Mouse (Mus musculus) ovary, postnatal 10 days (tissue): ENCODE data around the gene D10Wsu102e.
"Not testable (repeated sequence)": the region's sequence is repeated elsewhere in the genome, so short reads cannot be mapped to it uniquely, and the experiment has no call there.

ENCODE experiments used
- DNase-seq: peaks from one replicate; pipeline ENCODE4 v3.0.0; 2022; ENCODE audit warnings: low spot score

D10Wsu102e gene

DNA sequence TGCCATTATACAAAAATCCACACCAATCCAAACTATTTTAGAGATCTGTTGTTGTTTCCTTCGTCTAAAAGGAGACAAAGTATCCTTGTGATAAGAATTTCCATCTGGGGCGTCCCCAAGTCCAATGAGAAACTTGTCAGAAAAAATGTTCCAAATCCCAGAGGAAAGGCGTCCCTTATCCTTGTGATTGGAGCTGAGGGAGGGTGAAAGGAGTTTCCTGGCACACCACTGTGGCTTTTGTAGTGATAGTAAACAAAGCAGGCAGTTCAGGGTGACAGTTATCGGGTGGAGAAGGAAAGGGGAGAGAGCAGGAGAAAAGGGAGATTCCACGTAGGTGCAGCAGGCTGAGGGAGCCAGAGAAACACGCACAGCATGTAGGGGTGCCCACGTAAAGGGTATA lies 12.5 kb upstream of the D10Wsu102e start:
- no peak for DNase-seq

DNA sequence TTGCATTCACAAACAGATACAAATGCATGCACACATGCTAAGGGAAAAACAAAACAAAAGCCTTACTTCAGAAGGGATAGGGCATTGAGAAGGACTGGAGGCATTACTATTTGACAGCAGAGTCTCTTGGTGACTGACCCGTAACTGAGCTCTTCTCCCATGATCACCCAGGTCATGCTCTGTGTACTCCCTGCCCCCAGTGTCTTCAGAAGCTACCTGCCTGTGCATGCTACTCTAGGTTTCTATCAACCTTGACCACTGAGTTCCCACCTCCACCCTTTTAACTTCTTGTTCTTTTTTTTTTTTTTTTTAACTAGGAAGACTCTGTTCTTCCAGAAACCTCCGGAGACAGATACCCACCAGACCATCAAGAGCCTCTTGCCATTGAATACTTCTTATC lies 9.3 kb upstream of the D10Wsu102e start:
- DNase-seq, result no peak

DNA sequence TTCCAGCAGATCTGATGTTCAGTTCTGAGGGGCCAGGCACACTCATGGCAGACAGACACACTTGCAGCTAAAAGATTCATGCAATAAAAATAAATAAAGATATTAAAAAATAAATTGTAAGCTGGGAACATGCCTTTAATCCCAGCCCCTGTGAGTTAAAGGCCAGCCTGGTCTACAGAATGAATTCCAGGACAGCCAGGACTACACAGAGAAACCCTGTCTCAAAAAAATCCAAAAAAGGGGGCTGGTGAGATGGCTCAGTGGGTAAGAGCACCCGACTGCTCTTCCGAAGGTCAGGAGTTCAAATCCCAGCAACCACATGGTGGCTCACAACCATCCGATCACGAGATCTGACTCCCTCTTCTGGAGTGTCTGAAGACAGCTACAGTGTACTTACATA lies 8.2 kb upstream of the D10Wsu102e start:
- not testable (repeated sequence) for DNase-seq

DNA sequence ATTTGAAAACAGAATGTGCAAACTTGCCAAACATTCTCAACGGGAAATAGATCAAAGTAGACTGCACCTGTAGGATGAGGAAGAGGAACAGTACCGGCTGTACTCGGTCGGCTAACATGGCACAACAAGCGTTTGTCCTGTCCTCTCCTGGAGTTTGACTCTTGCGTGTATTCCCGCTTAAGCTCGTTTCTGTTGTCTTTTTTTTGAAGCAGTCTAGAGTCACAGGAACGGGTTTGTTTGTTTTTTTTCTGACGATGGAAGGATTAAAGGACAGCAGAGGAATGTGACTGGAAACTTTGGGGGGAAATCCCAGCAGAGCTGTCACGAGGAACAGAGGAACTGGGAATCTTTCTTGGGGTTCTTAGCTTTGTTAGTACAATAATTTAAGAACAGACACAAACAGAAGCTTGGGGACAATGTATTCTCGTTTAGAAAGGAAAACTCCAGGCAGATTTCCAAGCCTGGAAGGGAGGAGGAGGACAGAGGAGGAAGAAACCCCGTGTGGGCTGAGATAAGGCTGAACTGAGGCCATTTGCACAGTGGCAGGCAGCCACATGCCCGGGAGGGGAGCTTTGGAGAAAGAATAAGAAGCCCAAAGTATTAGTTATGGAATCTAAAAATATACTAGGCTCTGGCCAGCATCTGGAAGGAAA lies 6.2 kb upstream of the D10Wsu102e start:
- no peak for DNase-seq

DNA sequence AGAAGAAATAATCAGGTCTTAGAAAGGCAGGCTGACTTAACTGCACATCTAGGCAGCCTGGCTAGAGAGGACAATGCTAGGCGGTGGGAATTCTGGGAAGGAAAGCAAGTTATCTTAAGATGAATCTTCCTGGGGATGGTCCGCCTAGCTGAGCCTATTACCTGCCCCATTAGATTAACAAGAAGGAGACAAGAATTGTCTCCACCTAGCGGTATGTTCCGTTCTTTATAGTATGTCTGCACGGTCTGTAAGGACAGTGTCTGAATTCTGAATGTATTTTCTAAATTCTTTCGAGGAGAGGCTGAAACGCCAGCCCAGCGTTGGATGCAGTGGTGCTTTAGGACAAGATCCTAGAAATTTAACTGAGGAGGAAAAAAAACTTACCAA lies 5.7 kb upstream of the D10Wsu102e start:
- no peak for DNase-seq

DNA sequence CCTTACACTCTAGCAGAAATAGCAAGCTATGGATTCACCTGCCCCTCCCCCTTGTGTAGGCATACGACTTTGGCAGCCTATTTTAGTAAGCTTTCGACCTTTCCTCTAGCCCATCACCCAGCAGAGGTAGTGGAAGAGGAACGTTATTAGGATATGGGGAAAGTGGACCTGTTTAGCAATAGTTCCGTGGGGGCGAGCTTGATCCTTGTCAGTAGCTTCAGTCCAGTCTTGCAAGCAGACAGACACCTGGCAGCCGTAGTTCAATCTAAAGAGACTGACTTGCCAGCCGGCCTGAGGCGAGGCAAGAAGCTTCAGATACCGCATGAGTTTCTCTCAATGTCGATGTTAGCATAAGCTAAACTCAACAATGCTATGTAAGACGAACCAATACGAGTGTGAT lies 3.6 kb upstream of the D10Wsu102e start:
- DNase-seq, result no peak

DNA sequence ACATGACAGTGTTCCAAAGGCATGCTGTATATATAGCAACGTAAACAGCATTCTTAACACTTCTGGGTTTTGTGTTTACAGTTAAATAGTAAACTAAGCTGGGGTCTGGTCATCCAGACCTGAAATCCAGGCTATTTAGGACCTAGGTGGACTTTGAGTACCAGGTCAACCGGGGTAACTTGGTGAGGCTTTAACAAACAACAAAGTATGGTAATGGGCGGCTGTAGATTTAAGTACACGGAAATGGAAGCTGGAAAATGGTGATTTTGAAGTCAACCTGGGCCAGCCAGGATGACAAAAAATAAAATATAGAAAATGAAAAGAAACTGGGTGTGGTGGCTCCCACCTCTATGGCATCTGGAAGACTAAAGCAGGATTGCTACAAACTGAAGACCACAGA lies 570 bp upstream of the D10Wsu102e start:
- no peak for DNase-seq

DNA sequence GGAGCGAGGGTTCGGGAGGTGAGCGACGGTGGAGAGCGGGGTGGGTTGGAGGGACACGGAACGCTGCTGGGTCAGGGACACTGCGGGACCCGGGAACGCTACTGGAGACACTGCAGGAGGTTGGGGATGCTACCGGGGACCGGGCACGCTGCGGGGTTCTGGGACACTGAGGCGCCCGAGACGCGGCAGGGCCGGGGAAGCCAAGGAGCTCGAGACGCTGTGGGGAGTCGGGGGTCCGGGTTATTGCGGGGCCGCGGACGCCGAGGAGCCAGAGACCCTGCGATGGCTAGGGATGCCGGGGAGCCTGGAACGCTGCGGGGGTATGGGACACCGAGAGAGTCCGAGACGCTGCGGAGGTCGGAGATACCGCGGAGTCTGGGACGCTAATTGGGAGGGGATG lies 335 bp downstream of the D10Wsu102e start:
- no peak for DNase-seq

DNA sequence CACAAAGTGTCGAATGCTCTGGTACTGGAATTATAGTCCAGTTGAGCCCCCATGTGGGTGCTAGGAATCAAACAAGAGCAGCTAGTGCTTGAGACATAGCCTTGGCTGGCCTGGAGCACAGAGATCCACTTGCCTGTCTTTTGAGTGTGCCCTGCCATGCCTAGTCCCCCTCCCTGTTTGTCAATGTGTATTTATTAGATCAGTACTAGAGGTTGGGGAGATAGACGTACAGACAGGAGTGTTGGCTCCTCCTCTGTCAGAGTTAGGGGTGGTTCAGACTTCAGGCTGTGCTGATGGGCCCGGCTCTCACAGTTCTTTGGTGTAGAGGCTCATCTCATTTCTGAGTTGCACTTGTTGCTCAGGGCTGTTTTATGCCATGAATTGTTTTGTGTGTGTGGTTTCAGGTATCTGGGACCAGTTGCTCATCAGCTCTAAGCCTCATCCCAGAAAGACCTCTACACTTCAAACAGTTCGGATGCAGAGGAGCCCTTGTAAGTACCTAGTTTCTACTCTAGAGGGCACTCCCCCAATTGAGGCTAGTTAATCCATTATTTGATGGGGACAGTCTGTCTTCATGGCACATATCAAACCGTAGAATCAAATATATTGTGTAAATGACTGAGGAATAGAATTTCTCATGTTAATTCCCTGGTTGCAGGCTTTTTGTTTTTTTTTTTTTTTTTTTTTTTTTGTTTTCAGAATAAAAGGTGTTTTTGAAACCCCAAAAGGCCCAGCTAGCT lies 1.8 kb downstream of the D10Wsu102e start:
- no peak for DNase-seq

DNA sequence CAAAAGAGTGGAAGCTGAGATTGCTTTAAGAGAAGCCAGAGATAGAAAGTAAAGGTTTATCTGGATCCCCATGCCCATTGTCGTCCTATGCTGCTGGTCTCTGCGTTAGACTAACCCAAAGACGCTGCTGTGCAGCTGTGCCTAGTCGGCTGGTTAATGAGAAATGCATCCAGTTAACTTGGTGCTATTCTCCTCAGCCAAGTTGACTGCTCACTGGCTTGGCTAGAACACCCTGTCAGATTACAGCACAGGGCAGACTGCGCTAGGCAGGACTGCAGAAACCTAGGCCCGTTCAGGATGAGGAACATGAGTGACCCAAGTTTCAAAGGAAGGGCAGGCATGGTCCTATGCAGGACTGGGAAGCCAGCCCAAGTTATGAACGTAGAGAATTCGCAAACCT lies 3.4 kb downstream of the D10Wsu102e start:
- no peak for DNase-seq

DNA sequence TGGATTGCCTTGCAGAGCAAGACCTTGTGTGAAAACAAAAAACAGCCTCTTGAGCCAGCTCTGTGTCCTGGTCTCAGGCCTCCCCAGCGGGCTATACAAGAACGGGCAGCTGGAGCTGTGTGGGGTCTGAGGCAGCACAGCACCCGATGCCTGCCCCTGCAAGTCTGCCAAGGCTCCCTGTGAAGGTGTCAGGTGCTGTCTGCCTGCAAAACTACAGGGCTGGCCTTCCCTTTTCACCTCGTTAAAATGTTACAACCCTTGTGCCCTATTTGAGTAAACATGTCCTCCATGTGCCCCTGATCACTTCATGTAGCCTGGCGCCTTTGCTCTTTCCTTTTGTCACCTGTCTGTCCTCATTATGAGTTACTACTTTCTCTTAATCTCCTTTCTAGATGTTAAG lies 8.9 kb downstream of the D10Wsu102e start:
- no peak for DNase-seq

DNA sequence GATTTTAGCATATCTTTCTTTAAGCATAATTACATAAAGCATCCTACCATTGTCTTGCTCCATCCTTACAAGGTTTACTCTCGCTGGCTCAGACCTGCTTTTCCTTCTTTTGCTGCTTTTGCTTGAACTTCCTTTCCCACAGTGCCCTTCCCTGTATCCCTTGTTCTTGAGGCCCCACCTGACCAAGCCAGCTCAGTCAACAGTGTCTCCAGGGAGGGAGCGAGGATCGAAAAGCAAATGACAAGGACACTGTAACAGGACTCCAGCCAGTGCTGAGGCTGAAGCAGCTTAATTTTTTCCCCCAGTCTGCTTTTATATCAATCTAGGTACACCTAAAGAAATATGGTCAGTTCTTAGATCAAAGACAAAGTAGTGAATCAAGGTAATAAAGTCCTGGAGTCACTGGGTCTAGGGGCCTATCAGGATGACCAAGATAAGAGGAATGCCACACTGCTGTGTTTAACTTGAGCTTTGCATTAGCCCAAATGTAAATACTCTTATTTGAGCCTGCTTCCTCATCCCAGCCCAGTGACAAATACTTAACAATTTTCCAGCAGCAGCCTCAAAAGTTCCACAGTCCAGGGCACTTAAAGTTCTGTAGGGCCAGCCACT lies 14.1 kb downstream of the D10Wsu102e start:
- no peak for DNase-seq

DNA sequence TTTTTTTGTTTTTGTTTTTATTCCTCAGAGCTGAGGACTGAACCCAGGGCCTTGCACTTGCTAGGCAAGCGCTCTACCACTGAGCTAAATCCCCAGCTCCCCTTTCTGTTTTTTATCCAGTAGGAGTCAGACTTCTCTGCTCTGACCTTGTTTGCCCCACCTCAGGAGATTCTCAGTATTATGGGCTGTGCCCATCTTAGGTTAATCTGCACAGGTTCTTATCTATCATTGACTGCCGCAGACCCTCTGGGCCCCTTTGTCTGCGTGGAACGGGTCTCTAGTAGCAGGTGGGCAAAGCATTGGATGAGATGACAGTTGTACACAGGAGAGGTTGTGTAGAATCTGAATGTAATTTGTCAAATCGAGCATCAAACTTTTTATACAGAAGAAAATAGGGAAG lies 15.4 kb downstream of the D10Wsu102e start:
- DNase-seq, result not testable (repeated sequence)

DNA sequence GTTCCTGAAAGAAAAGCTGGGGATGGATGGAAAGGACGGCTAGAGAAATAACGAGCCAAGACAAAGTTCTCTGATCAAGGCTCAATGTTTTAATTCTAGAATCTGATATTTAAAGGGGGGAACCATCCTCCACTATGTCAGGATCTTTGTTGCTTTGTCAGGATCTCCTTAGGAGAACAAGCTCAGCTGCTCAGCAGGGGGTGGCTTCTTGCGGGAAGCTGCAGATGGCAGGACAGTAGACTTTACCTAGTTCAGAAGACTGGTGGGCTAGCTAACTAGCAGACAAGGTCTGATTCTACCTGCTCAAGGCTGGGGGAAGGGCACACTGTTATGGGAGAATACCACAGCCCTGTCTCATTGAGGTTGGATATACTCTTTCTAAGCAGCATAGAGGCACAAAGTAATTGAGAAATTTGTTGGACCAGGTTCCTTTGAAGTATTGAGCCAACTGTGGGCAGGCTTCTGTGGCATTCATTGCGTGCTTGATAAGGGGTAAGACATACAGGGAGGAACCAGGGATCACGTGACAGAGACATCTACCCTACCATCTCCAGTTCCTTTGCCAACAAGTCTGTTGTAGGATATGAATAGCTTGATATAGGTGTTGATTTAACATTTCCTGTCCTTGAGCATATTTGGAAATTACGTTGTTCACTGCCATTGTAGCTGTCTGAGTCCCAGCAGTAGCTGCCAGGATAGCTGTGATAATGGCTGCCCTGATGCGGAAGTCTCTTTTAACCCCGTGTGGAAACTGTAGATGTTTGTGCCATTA lies 17.1 kb downstream of the D10Wsu102e start:
- no peak for DNase-seq

DNA sequence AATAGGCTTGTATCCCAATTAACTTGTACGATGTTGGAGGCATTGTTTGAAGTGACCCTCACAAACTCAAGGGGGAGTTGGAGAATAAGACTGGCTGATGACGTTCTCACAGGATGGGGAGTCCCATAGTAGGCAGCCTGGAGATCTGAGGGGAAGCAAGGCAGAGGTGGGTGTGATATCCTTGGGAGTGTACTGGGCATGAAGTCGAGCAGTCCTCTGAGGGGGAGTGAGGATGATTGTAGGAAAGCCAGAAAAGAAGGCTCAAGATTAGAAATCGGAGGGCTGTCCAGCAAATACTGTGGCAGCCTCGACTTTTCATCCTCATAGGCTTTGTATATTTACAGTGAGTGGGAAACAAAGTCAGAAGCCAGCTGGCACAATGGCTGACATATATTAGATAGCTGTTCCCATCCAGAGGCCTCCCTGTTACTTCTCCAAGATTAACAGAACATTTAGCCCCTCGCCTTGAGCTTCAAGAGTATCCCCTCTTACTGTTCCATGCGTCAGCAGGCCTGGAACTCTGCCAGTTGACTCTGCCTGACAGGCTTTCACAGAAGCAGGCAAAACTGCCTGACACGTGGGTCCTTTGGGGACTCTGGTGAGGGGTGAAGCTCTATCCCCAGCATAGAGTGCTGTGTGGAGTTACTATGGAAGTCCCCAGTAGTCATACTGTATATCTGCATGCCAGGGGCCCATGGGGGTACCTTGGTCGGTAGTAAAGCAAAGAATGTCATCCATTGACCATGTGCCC lies 18.2 kb downstream of the D10Wsu102e start:
- no peak for DNase-seq

DNA sequence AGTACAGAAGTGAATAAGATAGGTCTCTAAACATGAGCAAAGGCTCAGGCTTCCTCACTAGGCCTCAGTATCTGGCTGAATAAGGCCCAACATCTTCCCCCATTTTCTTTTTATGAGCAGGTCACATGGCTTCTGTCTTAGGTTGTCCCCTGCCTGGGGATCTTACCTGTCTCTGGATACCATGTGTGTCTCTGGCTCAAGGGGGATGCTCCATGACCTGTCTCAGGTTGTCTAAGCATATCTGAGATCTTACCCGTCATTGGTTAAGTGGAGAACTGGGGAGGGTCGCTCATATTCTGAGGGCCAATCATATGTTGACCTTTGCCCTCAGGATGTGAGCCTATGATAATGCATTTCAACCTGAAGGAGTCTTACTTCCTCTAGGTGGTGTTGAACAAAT lies 20.5 kb downstream of the D10Wsu102e start:
- DNase-seq, result no peak

DNA sequence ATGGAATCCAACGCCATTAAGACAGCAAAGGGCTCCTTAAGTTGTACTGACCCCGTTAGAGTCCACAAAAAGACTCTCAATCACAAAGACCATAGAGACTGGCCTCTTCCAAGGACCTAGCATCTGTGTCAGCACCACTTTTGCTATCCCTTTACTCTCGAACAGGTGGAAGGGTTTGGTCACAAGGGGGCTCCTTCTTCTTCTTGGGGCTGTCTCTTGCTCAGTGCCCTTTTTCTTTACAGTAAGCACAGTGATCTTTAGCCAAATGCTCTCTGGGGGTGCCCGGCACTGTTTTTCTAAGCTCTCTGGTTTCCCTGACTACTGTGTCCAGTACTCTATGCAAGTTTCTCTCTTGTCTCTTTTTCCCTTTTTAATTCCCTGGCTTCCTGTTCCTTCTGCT lies 22.5 kb downstream of the D10Wsu102e start:
- no peak for DNase-seq

DNA sequence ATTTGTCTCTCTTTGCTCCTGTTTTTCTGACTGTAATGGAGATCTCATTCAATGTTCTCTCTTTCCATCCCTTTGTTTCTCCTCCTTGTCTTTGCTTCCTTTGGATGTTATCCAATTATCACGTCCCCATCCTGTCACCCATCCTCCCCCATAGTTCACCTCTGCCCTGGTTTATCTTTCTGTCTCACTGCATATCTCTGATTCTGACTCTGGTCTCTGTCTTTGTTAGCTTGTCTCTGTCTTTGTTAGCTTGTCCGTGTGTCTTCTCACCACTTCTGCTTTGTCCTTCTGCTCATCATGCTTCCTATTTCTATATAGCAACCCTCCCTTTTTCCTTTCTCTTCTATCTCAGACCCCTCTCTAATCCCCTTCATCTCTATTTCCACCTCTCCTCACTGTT lies 23.0 kb downstream of the D10Wsu102e start:
- no peak for DNase-seq

DNA sequence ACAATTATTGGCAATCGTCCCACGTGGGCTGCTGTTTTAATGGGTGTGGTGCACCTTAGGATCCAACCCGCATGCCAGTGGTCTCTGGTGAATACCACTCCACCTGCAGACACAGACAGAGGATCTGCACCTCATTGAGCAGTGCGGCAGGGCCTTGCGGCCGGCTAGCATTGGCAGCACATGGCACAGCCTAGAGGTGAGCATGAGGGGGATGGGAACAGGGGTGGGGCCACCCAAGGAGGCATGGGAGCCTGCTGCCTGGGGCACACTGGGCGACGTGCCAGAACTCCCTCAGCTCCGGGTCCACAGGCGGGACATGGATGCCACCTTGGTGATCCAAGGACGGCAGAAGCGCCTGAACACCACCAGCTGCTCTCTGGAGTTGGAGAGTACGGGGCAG lies 23.8 kb downstream of the D10Wsu102e start:
- DNase-seq, result no peak

DNA sequence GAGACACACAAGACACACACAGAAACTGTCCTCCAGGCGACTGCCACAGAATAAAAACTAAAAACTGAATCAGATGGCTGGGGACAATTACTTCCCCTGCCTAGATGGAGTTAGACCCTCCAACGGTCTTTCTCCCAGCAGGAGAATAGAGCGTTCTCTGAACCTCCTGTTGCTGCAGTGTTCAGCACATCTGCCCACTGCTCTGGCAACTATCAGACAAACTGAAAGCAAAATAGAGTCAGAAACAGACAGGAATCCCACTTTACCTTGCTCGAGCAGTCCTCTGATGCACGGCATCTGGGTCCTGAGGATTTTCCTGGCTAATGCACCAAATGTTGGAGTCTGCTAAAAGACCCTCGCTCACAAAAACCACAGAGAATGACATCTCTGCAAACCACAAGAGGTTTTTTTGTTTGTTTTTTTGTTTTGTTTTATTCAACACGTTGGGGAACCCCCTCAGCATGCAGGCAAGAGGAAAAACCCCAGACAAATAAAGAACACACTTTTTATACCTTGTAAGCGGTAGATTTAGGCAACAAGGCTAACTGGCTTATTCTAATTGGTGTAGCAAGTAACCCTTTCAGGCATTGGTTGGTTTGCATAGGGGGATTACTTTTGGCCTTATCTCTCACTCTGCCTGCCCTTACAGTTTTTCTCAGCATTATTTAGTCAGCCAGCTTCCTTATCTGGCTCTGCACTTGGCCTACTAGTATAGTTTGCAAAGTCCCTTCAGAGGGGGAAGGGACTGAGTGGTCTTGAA lies 24.6 kb downstream of the D10Wsu102e start:
- DNase-seq, result no peak

DNA sequence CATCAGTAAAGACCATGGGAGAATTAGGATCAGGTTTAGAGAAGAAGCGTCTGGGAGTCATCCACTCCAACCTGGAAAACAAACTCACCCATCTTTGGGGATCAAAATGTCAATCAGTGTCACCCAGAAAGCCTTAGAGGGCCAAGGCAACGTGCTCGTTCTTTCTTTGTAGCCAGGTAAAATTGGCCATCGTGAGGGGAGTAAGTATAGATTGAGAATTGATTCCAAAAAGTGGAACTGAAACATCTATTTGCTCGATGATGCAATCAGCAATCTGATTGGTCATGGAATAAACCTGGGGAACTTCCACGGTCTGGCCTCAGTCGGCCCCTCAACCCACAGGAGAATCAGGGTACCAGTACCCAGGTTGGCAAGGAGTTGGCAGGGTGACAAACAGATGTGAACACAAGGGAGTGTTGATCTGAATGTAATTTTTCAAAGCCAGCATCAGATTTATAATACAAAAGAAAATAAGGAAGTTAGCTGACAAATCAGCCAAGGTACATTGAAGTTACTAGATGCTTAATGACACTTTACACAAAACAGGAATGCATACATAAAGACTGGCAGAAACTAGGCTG lies 25.4 kb downstream of the D10Wsu102e start:
- no peak for DNase-seq
